Mouse (Mus musculus) C2C12 (cell line): Measurements from ENCODE around the gene Birc3. TPM values are rescaled to one million over a fixed set of nuclear protein-coding genes. Genes with fewer than 3 reads are reported as not detected.

Experiments
- H3K27me3 ChIP-seq: one replicate; pipeline ENCODE4 v1.6.1; 2011; ENCODE audit not compliant: control insufficient read depth, insufficient read depth, insufficient read length
- H3K36me3 ChIP-seq: one replicate; pipeline ENCODE4 v1.6.1; 2011; ENCODE audit not compliant: control insufficient read depth, insufficient read depth
- H3K4me3 ChIP-seq: one replicate; pipeline ENCODE4 v1.5.1; 2011; ENCODE audit warnings: mild to moderate bottlenecking, control low read depth; ENCODE audit not compliant: poor library complexity, insufficient read depth, severe bottlenecking
- H3K79me2 ChIP-seq: one replicate; pipeline ENCODE4 v1.6.1; 2011; ENCODE audit not compliant: control insufficient read depth, insufficient read depth
- H3K79me3 ChIP-seq: one replicate; pipeline ENCODE4 v1.6.1; 2011; ENCODE audit warnings: low read depth, control low read depth
- H3ac ChIP-seq: one replicate; pipeline ENCODE3; 2011; ENCODE audit warnings: low read depth; ENCODE audit not compliant: control insufficient read depth, insufficient read length
- CEBPB ChIP-seq: IDR thresholded peaks from one replicate; pipeline ENCODE4 v1.6.1; 2011; ENCODE audit warnings: low read depth, mild to moderate bottlenecking, control low read depth, moderate library complexity
- CTCF ChIP-seq: IDR thresholded peaks from one replicate; pipeline ENCODE4 v1.5.1; 2011; ENCODE audit not compliant: control insufficient read depth, insufficient read depth, insufficient read length
- FOSL1 ChIP-seq: IDR thresholded peaks from one replicate; pipeline ENCODE4 v1.8.0; 2011; ENCODE audit warnings: mild to moderate bottlenecking, low read length; ENCODE audit not compliant: poor library complexity, insufficient read depth, severe bottlenecking
- MAX ChIP-seq: IDR thresholded peaks from one replicate; pipeline ENCODE4 v1.6.1; 2011; ENCODE audit warnings: mild to moderate bottlenecking, control low read depth
- MYOD1 ChIP-seq: IDR thresholded peaks from one replicate; pipeline ENCODE4 v1.6.1; 2011; ENCODE audit warnings: low read depth; ENCODE audit not compliant: control insufficient read depth, insufficient read length
- MYOG ChIP-seq: IDR thresholded peaks from one replicate; pipeline ENCODE4 v1.6.1; 2011; ENCODE audit not compliant: control insufficient read depth, insufficient read length; ENCODE audit errors: extremely low read depth
- USF1 ChIP-seq: IDR thresholded peaks from one replicate; pipeline ENCODE4 v1.6.1; 2011; ENCODE audit warnings: low read depth, mild to moderate bottlenecking, control low read depth, moderate library complexity
- long read RNA-seq, 2 experiments: library from polyadenylated mRNA; unstranded; transcript quantifications; one replicate each; pipeline ENCODE4 v2.0.0; 2019 to 2020
- polyA plus RNA-seq: library from polyadenylated mRNA; unstranded; fragments of >200 nt; fragmentation: generic; extraction: Trizol; gene quantifications from one replicate; pipeline ENCODE4 v1.2.1, GENCODE M21; 2012; ENCODE audit warnings: missing spikeins

Birc3 gene
- polyA plus RNA-seq, result 0.05 TPM
- long read RNA-seq, experiment 1, result 0 reads
- long read RNA-seq, experiment 2, partial matches to known transcripts, result 0 of 1 reads
- long read RNA-seq, experiment 2, other reads (novel, unspliced or antisense), result 0 of 1 reads

- no peaks in the 10 kb centered on the region for H3K79me3 ChIP-seq
- H3K36me3 ChIP-seq, result no peaks in the 10 kb centered on the region
- H3K79me2 ChIP-seq, result no peaks in the 10 kb centered on the region
- H3ac ChIP-seq, result no peak within 1 kb of the TSS
- H3K4me3 ChIP-seq, result no peak within 1 kb of the TSS
- no peak for TF ChIP-seq CEBPB
- TF ChIP-seq CTCF, result no peak
- no peak for TF ChIP-seq MAX
- no peaks in the 10 kb centered on the region for H3K27me3 ChIP-seq
Observed at GRCm38 (mm10) chr9:7872775-7873439, at the start of gene Birc3. Birc3 (minus strand) TSS chr9:7873186.

GRCm38 (mm10) chr9:7914925-7915324 lies 41.9 kb upstream of the Birc3 start:
- Histone ChIP-seq H3K79me2 (no peaks in the 10 kb centered on the region), H3K27me3 (no peaks in the 10 kb centered on the region), H3K79me3 (no peaks in the 10 kb centered on the region), H3ac (no peak overlapping the region), H3K36me3 (no peaks in the 10 kb centered on the region), H3K4me3 (no peak overlapping the region)
- TF ChIP-seq MAX, result no peak
- TF ChIP-seq MYOG, result no peak
- no peak for TF ChIP-seq FOSL1
- no peak for TF ChIP-seq CTCF
- TF ChIP-seq CEBPB, result no peak
- TF ChIP-seq USF1, result no peak
- no peak for TF ChIP-seq MYOD1

- H3K27me3 ChIP-seq, result no peaks in the 10 kb centered on the region
- no peak overlapping the region for H3K4me3 ChIP-seq
- no peak for TF ChIP-seq MYOG
- TF ChIP-seq CEBPB, result no peak
- TF ChIP-seq MYOD1, result no peak
- TF ChIP-seq FOSL1, result no peak
- no peak for TF ChIP-seq CTCF
- TF ChIP-seq MAX, result no peak
- no peak for TF ChIP-seq USF1
- no peaks in the 10 kb centered on the region for H3K79me2 ChIP-seq
- H3ac ChIP-seq, result no peak overlapping the region
- no peaks in the 10 kb centered on the region for H3K79me3 ChIP-seq
- H3K36me3 ChIP-seq, result no peaks in the 10 kb centered on the region
Observed at GRCm38 (mm10) chr9:7914487-7914886, 41.5 kb upstream of the Birc3 start.

- no peak overlapping the region for H3K4me3 ChIP-seq
- H3K36me3 ChIP-seq, result no peaks in the 10 kb centered on the region
- no peaks in the 10 kb centered on the region for H3K27me3 ChIP-seq
- H3ac ChIP-seq, result no peak overlapping the region
- H3K79me3 ChIP-seq, result no peaks in the 10 kb centered on the region
- TF ChIP-seq MYOD1 (no peak), CTCF (no peak), MYOG (no peak), USF1 (no peak), FOSL1 (no peak), MAX (no peak), CEBPB (no peak)
- H3K79me2 ChIP-seq, result no peaks in the 10 kb centered on the region
Observed at GRCm38 (mm10) chr9:7913953-7914352, 41.0 kb upstream of the Birc3 start.

GRCm38 (mm10) chr9:7907351-7907985 lies 34.5 kb upstream of the Birc3 start:
- Histone ChIP-seq H3ac (no peak overlapping the region), H3K36me3 (no peaks in the 10 kb centered on the region), H3K79me3 (no peaks in the 10 kb centered on the region), H3K27me3 (no peaks in the 10 kb centered on the region), H3K79me2 (no peaks in the 10 kb centered on the region), H3K4me3 (no peak overlapping the region)
- no peak for TF ChIP-seq USF1
- TF ChIP-seq FOSL1, result no peak
- no peak for TF ChIP-seq MYOD1
- TF ChIP-seq MYOG, result no peak
- no peak for TF ChIP-seq CTCF
- no peak for TF ChIP-seq CEBPB
- TF ChIP-seq MAX, result no peak

GRCm38 (mm10) chr9:7906564-7906963 lies 33.6 kb upstream of the Birc3 start:
- no peak overlapping the region for H3K4me3 ChIP-seq
- H3K79me3 ChIP-seq, result no peaks in the 10 kb centered on the region
- TF ChIP-seq USF1 (no peak), MYOD1 (no peak)
- H3ac ChIP-seq, result no peak overlapping the region
- H3K36me3 ChIP-seq, result no peaks in the 10 kb centered on the region
- H3K27me3 ChIP-seq, result no peaks in the 10 kb centered on the region
- H3K79me2 ChIP-seq, result no peaks in the 10 kb centered on the region
